Mouse (Mus musculus) testis, postnatal 14 days (tissue): Measurements from ENCODE around the gene Tgif1.
A peak's percentile ranks its signal among the peaks of the same experiment; 100 is the strongest.

Source experiments
- DNase-seq: peaks from one replicate; pipeline ENCODE4 v3.0.0; 2021; ENCODE audit warnings: low spot score

Tgif1 gene

GRCm38 (mm10) chr17:70866029-70866428 lies 12.7 kb upstream of the Tgif1 start:
- no peak for DNase-seq

GRCm38 (mm10) chr17:70865060-70865604 lies 11.8 kb upstream of the Tgif1 start:
- DNase-seq: no peak

GRCm38 (mm10) chr17:70864645-70865044 lies 11.3 kb upstream of the Tgif1 start:
- DNase-seq: no peak

GRCm38 (mm10) chr17:70864117-70864516 lies 10.8 kb upstream of the Tgif1 start:
- no peak for DNase-seq

GRCm38 (mm10) chr17:70858814-70859213 lies 5.5 kb upstream of the Tgif1 start:
- DNase-seq: no peak

GRCm38 (mm10) chr17:70856871-70857415 lies 3.6 kb upstream of the Tgif1 start:
- DNase-seq: no peak

- no peak for DNase-seq
Measured at GRCm38 (mm10) chr17:70854021-70854420, 675 bp upstream of the Tgif1 start.

- DNase-seq: peak; percentile 77
Measured at GRCm38 (mm10) chr17:70852686-70853386, 510 bp downstream of the Tgif1 start.

- DNase-seq: peak; percentile 24
Measured at GRCm38 (mm10) chr17:70852011-70852685, 1.2 kb downstream of the Tgif1 start.

GRCm38 (mm10) chr17:70850996-70851991 lies 2.1 kb downstream of the Tgif1 start:
- peak; percentile 81 for DNase-seq

- DNase-seq: peak; percentile 58
Measured at GRCm38 (mm10) chr17:70850233-70850995, 2.9 kb downstream of the Tgif1 start.

GRCm38 (mm10) chr17:70849399-70850232 lies 3.7 kb downstream of the Tgif1 start:
- peak; percentile 85 for DNase-seq

- peak; percentile 62 for DNase-seq
Measured at GRCm38 (mm10) chr17:70848511-70849398, 4.6 kb downstream of the Tgif1 start.

GRCm38 (mm10) chr17:70847751-70848510 lies 5.4 kb downstream of the Tgif1 start:
- no peak for DNase-seq

GRCm38 (mm10) chr17:70847086-70847485 lies 6.3 kb downstream of the Tgif1 start:
- DNase-seq: no peak

GRCm38 (mm10) chr17:70846111-70846644 lies 7.2 kb downstream of the Tgif1 start:
- no peak for DNase-seq

- no peak for DNase-seq
Measured at GRCm38 (mm10) chr17:70845543-70845942, 7.8 kb downstream of the Tgif1 start.

GRCm38 (mm10) chr17:70844971-70845370 lies 8.4 kb downstream of the Tgif1 start:
- DNase-seq: no peak
